Mouse (Mus musculus) lung, adult 18-20 months (tissue): ENCODE measurements around the gene Chrna1.

Experiments used
- DNase-seq, 2 experiments: peaks; one replicate each; pipeline ENCODE4 v3.0.0; 2022; ENCODE audit warnings: mixed read lengths in 2 of 2

The Chrna1 gene

GRCm38 (mm10) chr2:73554389-73554788 is 25.7 kb downstream of the Chrna1 start:
- no peak for DNase-seq

GRCm38 (mm10) chr2:73552926-73553325 is 27.2 kb downstream of the Chrna1 start:
- no peak for DNase-seq

- no peak for DNase-seq
Measured at GRCm38 (mm10) chr2:73550725-73551124, 29.4 kb downstream of the Chrna1 start.

- DNase-seq, result no peak
Measured at GRCm38 (mm10) chr2:73548542-73548941, 31.6 kb downstream of the Chrna1 start.

- DNase-seq, result no peak
Measured at GRCm38 (mm10) chr2:73547256-73547655, 32.9 kb downstream of the Chrna1 start.

- no peak for DNase-seq
Measured at GRCm38 (mm10) chr2:73545556-73545955, 34.6 kb downstream of the Chrna1 start.

- peak; percentile 46 to 69 for DNase-seq
Measured at GRCm38 (mm10) chr2:73540450-73541162, 39.5 kb downstream of the Chrna1 start.

GRCm38 (mm10) chr2:73539697-73540096 is 40.4 kb downstream of the Chrna1 start:
- no peak for DNase-seq

GRCm38 (mm10) chr2:73539141-73539540 is 41.0 kb downstream of the Chrna1 start:
- no peak for DNase-seq

GRCm38 (mm10) chr2:73538590-73538989 is 41.5 kb downstream of the Chrna1 start:
- peak; percentile 64 to 78 for DNase-seq

GRCm38 (mm10) chr2:73536091-73536783 is 43.9 kb downstream of the Chrna1 start:
- no peak for DNase-seq

- DNase-seq, result no peak
Measured at GRCm38 (mm10) chr2:73534720-73535119, 45.4 kb downstream of the Chrna1 start.

GRCm38 (mm10) chr2:73530487-73530886 is 49.7 kb downstream of the Chrna1 start:
- no peak for DNase-seq

- peak; percentile 82 to 84 for DNase-seq
Measured at GRCm38 (mm10) chr2:73529356-73530330, 50.5 kb downstream of the Chrna1 start, which contains the start of gene Wipf1. Gene Wipf1, minus strand, starts transcription at chr2:73529734.

- peak in 1 of 2 experiments; percentile 37 for DNase-seq
Measured at GRCm38 (mm10) chr2:73528516-73529355, 51.4 kb downstream of the Chrna1 start.

GRCm38 (mm10) chr2:73527956-73528355 is 52.2 kb downstream of the Chrna1 start:
- DNase-seq, result no peak

GRCm38 (mm10) chr2:73526691-73527090 is 53.4 kb downstream of the Chrna1 start:
- peak; percentile 41 to 65 for DNase-seq

GRCm38 (mm10) chr2:73522891-73523290 is 57.2 kb downstream of the Chrna1 start:
- DNase-seq, result no peak

GRCm38 (mm10) chr2:73522336-73522735 is 57.8 kb downstream of the Chrna1 start:
- DNase-seq, result no peak

- DNase-seq, result no peak
Measured at GRCm38 (mm10) chr2:73521737-73522136, 58.4 kb downstream of the Chrna1 start.

GRCm38 (mm10) chr2:73518966-73519365 is 61.2 kb downstream of the Chrna1 start:
- no peak for DNase-seq

- DNase-seq, result no peak
Measured at GRCm38 (mm10) chr2:73518311-73518710, 61.8 kb downstream of the Chrna1 start.
